Mouse (Mus musculus) intestine, embryonic 16.5 days (tissue): ENCODE data around the gene Tmem80. TPM values are rescaled to one million over a fixed set of nuclear protein-coding genes. Genes with fewer than 3 reads are reported as not detected.

Experiments used
- ATAC-seq: fragments of 200-750 bp; cut with Nextera tagmentation; 2 replicates; pipeline ENCODE4 v1.8.0; 2017; ENCODE audit warnings: moderate TSS enrichment, moderate library complexity
- H3K27ac ChIP-seq: fragments of 300-500 bp; sonication (generic); 2 replicates; pipeline ENCODE4 v1.5.1; 2014; ENCODE audit warnings: mild to moderate bottlenecking, low read length
- H3K27me3 ChIP-seq: fragments of 300-500 bp; sonication (generic); replicated peaks from 2 replicates; pipeline ENCODE4 v1.6.1; 2014; ENCODE audit warnings: low read length, control low read depth, mixed read lengths; ENCODE audit not compliant: control insufficient read depth, insufficient read depth
- H3K36me3 ChIP-seq: fragments of 300-500 bp; sonication (generic); 2 replicates; pipeline ENCODE4 v1.6.1; 2014; ENCODE audit warnings: low read length, control low read depth; ENCODE audit not compliant: control insufficient read depth, insufficient read depth
- H3K4me1 ChIP-seq: fragments of 300-500 bp; sonication (generic); 2 replicates; pipeline ENCODE4 v1.6.1; 2014; ENCODE audit warnings: low read length, control low read depth, mixed read lengths; ENCODE audit not compliant: control insufficient read depth, insufficient read depth
- H3K4me2 ChIP-seq: fragments of 300-500 bp; sonication (generic); 2 replicates; pipeline ENCODE4 v1.6.1; 2014; ENCODE audit warnings: low read depth, low read length, control low read depth
- H3K4me3 ChIP-seq: fragments of 300-500 bp; sonication (generic); 2 replicates; pipeline ENCODE4 v1.5.1; 2014; ENCODE audit warnings: mild to moderate bottlenecking, low read length
- H3K9ac ChIP-seq: fragments of 300-500 bp; sonication (generic); 2 replicates; pipeline ENCODE4 v1.6.1; 2014; ENCODE audit warnings: low read depth, low read length
- H3K9me3 ChIP-seq: fragments of 300-500 bp; sonication (generic); 2 replicates; pipeline ENCODE4 v1.6.1; 2016; ENCODE audit warnings: low read length, control low read depth; ENCODE audit not compliant: control insufficient read depth
- WGBS: fragments of 180-500 bp; shearing (Covaris S2); extraction: QIAGEN DNeasy Blood & Tissue Kit; methylation state at CpG from one replicate; pipeline ENCODE4 v1.1.7; 2014; 5-methylcytosine and 5-hydroxymethylcytosine counted together
- polyA plus RNA-seq: library from polyadenylated mRNA; unstranded; fragments of >200 nt; fragmentation: Nextera tagmentation; extraction: Ambion mirVana; gene quantifications from 2 replicates; pipeline ENCODE4 v1.2.1, GENCODE M21; 2015

The Tmem80 gene
- polyA plus RNA-seq, result 32.4 and 34.2 TPM in 2 replicates

- Histone ChIP-seq H3K4me2 (peak within 1 kb of the TSS; percentile 99), H3K9ac (peak within 1 kb of the TSS; percentile 95), H3K27me3 (no peaks in the 10 kb centered on the region), H3K36me3 (peaks cover under 1% of the 10 kb centered on the region; the same call in 1 of the 2 replicates), H3K27ac (peak within 1 kb of the TSS; percentile 100), H3K4me1 (peaks cover 20% of the 10 kb centered on the region), H3K4me3 (peak within 1 kb of the TSS; percentile 71), H3K9me3 (no peaks in the 10 kb centered on the region)
- under 1% methylated on average over 105 of the region's 105 CpGs for WGBS
- ATAC-seq, result peak; percentile 95
Observed at GRCm38 (mm10) chr7:141327469-141328372, at the start of gene Tmem80, which contains the start of gene Deaf1. Gene Tmem80, plus strand, starts transcription at chr7:141327739. Gene Deaf1, minus strand, starts transcription at chr7:141327690.

DNA sequence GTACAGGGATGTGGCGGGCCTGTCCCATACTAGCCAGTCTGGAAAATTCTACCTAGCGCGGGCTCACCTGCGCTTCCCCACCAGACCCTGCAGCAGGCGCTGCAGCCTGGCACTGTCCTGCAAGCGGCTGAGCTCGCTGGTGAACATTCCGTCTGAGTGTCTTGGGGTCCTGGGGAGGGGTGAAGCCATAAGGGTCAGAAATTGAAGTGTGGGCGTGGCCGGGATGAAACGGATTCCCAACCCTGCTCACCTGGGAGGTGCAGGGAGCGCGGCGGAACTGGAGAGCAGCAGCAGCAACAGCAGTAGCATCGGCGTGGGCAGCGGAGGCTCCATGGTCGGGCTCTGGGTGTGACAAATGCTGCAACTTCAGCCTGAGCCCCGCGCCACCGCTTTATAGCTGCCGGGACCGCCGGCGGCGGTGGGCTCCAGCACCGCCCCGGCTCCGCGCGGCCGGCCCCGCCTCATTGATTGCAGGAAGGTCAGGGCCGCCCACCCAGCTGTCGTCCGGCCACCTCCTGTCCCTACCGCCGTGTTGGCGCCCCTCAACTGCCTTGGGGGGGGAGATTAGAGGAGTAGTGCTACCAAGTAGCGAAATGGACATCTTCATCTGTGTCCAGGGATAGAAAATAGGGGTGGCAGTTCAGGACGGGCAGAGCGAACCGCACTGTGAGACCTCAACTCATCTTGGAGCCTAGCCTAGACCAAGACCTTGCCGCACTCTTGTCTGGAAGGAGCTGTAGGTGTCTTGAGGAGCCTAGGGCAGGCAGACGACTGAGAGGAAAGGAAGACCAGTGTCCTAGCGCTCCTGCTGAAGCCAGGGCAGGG is 48.6 kb upstream of the Tmem80 start, which contains the start of gene Sct:
Gene Sct, minus strand, starts transcription at position 368 of the 825 bp plus-strand sequence.
- no peaks in the 10 kb centered on the region for H3K27me3 ChIP-seq
- peaks cover 15% of the 10 kb centered on the region for H3K4me1 ChIP-seq
- peak within 1 kb of the TSS; percentile 56 for H3K4me3 ChIP-seq

DNA sequence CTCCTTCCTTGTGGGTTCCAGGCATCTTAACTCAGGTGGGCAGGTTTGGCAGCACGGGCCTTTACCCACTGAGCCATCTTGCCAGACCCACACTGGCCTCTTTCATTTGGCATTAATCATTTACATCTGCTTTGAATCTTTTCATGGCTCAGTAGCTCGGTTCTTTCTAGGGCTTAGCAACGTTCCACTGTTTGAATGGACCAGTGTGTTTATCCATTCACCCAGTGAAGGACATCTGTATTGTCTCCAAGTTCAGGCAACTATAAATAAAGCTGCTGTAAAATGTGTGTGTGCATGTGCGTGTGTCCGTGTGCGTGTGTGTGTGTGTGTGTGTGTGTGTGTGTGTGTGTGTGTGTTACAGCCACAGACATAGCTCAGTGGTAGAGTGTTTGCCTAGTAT is 46.1 kb upstream of the Tmem80 start:
- Histone ChIP-seq H3K27ac (no peak overlapping the region), H3K27me3 (no peaks in the 10 kb centered on the region), H3K4me1 (peaks cover 15% of the 10 kb centered on the region), H3K4me3 (no peak overlapping the region), H3K9ac (no peak overlapping the region), H3K9me3 (no peaks in the 10 kb centered on the region), H3K36me3 (no peaks in the 10 kb centered on the region), H3K4me2 (no peak overlapping the region)
- no peak for ATAC-seq
- 55% methylated on average over 6 of the region's 6 CpGs for WGBS

More for the DNA sequence above, 48.6 kb upstream of the Tmem80 start, which contains the start of gene Sct:
- H3K27ac ChIP-seq, result peak within 1 kb of the TSS; percentile 93
- H3K36me3 ChIP-seq, result no peaks in the 10 kb centered on the region
- peak within 1 kb of the TSS; percentile 67 for H3K9ac ChIP-seq
- peak within 1 kb of the TSS; percentile 98 for H3K4me2 ChIP-seq
- H3K9me3 ChIP-seq, result no peaks in the 10 kb centered on the region
- 3% methylated on average over 46 of the region's 46 CpGs for WGBS
- ATAC-seq, result peak; percentile 53

DNA sequence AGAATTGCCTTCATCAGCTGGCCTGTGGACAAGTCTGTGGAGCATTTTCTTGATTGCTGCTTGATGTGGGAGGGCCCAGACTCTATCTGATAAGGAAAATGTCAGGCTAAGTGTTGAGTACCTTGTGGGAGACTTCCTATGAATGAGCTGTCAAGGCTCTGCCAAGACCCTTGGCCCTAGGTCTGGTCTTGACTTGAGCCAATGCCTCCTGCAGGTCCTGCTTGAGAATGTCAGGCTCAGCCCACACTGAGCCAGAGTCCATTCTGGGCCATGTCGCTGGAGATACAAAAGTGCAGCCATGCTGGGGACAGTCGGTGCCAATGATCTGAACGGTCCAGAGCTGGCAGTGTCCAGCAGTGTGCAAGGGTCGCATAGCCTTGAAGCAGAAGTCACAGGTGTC is 44.8 kb upstream of the Tmem80 start:
- H3K9me3 ChIP-seq, result no peaks in the 10 kb centered on the region
- no peak overlapping the region for H3K4me2 ChIP-seq
- H3K36me3 ChIP-seq, result no peaks in the 10 kb centered on the region
- H3K4me3 ChIP-seq, result no peak overlapping the region
- H3K27me3 ChIP-seq, result no peaks in the 10 kb centered on the region
- no peak overlapping the region for H3K9ac ChIP-seq
- WGBS, result 78% methylated on average over 4 of the region's 4 CpGs
- no peak overlapping the region for H3K27ac ChIP-seq
- ATAC-seq, result no peak
- peaks cover 7% of the 10 kb centered on the region for H3K4me1 ChIP-seq

- WGBS, result 77% methylated on average over 3 of the region's 3 CpGs
- peaks cover 8% of the 10 kb centered on the region for H3K4me1 ChIP-seq
Observed at GRCm38 (mm10) chr7:141288042-141288441, 39.5 kb upstream of the Tmem80 start.

DNA sequence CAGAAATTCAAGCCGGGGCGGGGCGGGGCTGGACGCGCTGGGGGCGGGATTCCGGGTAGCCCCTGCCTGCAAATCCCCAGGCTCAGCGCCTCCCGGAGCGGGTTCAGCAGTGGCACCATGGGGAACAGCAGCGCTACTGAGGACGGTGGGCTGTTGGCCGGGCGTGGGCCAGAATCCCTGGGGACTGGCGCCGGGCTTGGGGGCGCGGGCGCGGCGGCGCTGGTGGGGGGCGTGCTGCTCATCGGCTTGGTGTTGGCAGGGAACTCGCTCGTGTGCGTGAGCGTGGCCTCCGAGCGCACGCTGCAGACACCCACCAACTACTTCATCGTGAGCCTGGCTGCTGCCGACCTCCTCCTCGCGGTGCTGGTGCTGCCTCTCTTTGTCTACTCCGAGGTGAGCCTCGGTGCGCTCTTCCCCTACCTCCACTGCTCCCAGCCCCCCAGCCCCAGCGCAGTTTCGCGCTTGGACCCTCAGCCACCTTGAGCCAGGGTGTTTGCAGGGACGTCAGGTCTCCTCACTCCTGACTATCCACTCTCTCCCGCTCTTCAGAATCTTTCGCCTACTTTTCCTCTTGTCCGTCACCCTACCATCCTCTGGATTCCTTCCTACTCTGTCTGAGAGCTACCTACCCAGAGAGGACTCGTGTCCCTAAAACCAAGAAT is 35.5 kb upstream of the Tmem80 start, which contains the start of gene Drd4:
Gene Drd4, plus strand, starts transcription at position 86 of the 662 bp plus-strand sequence.
- peak within 1 kb of the TSS; percentile 71 for H3K9ac ChIP-seq
- peak; percentile 70; the same call in 1 of the 2 replicates for ATAC-seq
- no peak within 1 kb of the TSS for H3K27ac ChIP-seq
- H3K27me3 ChIP-seq, result peaks cover 51% of the 10 kb centered on the region
- peaks cover 2% of the 10 kb centered on the region; the same call in 1 of the 2 replicates for H3K36me3 ChIP-seq
- no peaks in the 10 kb centered on the region for H3K9me3 ChIP-seq
- 2% methylated on average over 38 of the region's 46 CpGs for WGBS
- peaks cover 21% of the 10 kb centered on the region for H3K4me1 ChIP-seq
- peak within 1 kb of the TSS; percentile 96 for H3K4me2 ChIP-seq
- peak within 1 kb of the TSS; percentile 56 for H3K4me3 ChIP-seq

More at GRCm38 (mm10) chr7:141288042-141288441, 39.5 kb upstream of the Tmem80 start:
- Histone ChIP-seq H3K36me3 (no peaks in the 10 kb centered on the region), H3K4me2 (no peak overlapping the region), H3K4me3 (no peak overlapping the region), H3K27ac (no peak overlapping the region), H3K9ac (no peak overlapping the region), H3K27me3 (peaks cover 24% of the 10 kb centered on the region), H3K9me3 (no peaks in the 10 kb centered on the region)
- no peak for ATAC-seq

- no peak for ATAC-seq
- H3K4me1 ChIP-seq, result peaks cover 21% of the 10 kb centered on the region
- H3K27ac ChIP-seq, result no peak overlapping the region
- H3K9me3 ChIP-seq, result no peaks in the 10 kb centered on the region
- no peak overlapping the region for H3K4me2 ChIP-seq
- H3K27me3 ChIP-seq, result peaks cover 51% of the 10 kb centered on the region
- H3K36me3 ChIP-seq, result peaks cover 2% of the 10 kb centered on the region; the same call in 1 of the 2 replicates
- 58% methylated on average over 15 of the region's 15 CpGs for WGBS
- no peak overlapping the region for H3K9ac ChIP-seq
- no peak overlapping the region for H3K4me3 ChIP-seq
Observed at GRCm38 (mm10) chr7:141292583-141293388, 34.8 kb upstream of the Tmem80 start.

GRCm38 (mm10) chr7:141293852-141294471 is 33.6 kb upstream of the Tmem80 start:
- H3K36me3 ChIP-seq, result peaks cover 2% of the 10 kb centered on the region; the same call in 1 of the 2 replicates
- no peaks in the 10 kb centered on the region for H3K9me3 ChIP-seq
- no peak overlapping the region for H3K27ac ChIP-seq
- H3K9ac ChIP-seq, result peak overlapping the region; percentile 67
- WGBS, result 1% methylated on average over 53 of the region's 53 CpGs
- peak; percentile 37 for ATAC-seq
- H3K4me2 ChIP-seq, result peak overlapping the region; percentile 84
- peak overlapping the region; percentile 48 for H3K4me3 ChIP-seq
- H3K27me3 ChIP-seq, result peaks cover 51% of the 10 kb centered on the region
- peaks cover 21% of the 10 kb centered on the region for H3K4me1 ChIP-seq
